Mouse (Mus musculus) cerebellum, adult 2 months (tissue): ENCODE results near the gene Pou5f2.

Experiments
- CTCF ChIP-seq: fragments of 200-500 bp; IDR thresholded peaks from 2 replicates; pipeline ENCODE4 v1.5.1; 2011; ENCODE audit warnings: low read depth, mild to moderate bottlenecking, control low read depth, low read length, moderate library complexity, borderline replicate concordance; ENCODE audit not compliant: insufficient read depth
- POLR2A ChIP-seq: fragments of 200-500 bp; IDR thresholded peaks from 2 replicates; pipeline ENCODE4 v1.6.1; 2011; ENCODE audit warnings: low read length, control low read depth, borderline replicate concordance; ENCODE audit not compliant: insufficient read depth

- TF ChIP-seq CTCF (no peak), POLR2A (no peak)
These were observed 33.4 kb upstream of the Pou5f2 start for GRCm38 (mm10) chr13:77991189-77991886.
